9 mouse cellular contexts compared by ENCODE assay signal in genomic region chr8:24337635-24338034, GRCm38 (mm10).
A peak's percentile ranks its signal among the peaks of the same experiment; 100 is the strongest.
DNase-seq lines count a peak whose midpoint lies in the region; ATAC-seq and TF ChIP-seq lines count a peak whose summit lies in the region.
"Had no signal": no experiment of that assay in that cellular context is flagged by ENCODE, and none has a peak within 500 bp of the region (broad histone marks: within the 10 kb centered on the region; RNA-seq: fewer than 3 reads in every experiment).

No protein-coding gene starts in this region.

- WGBS in liver, postnatal 0 days (ENCODE audit: insufficient replicate concordance) = 47% methylated on average over 6 of the region's 6 CpGs
- WGBS in liver, embryonic 11.5 days = 60% methylated on average over 6 of the region's 6 CpGs
- 52% methylated on average over 6 of the region's 6 CpGs for WGBS in hindbrain, embryonic 16.5 days
- WGBS in midbrain, embryonic 11.5 days = 64% methylated on average over 6 of the region's 6 CpGs

- no peak overlapping the region for H3K4me2 ChIP-seq in liver, postnatal 0 days (ENCODE audit: low read depth, low read length)
- H3K4me2 ChIP-seq in liver, embryonic 11.5 days = no peak overlapping the region
- no peak overlapping the region for H3K4me2 ChIP-seq in hindbrain, embryonic 16.5 days (ENCODE audit: low read length)
- no peak overlapping the region for H3K4me2 ChIP-seq in midbrain, embryonic 11.5 days
- H3K4me2 ChIP-seq: embryonic facial prominence, embryonic 13.5 days had no signal

- no peak overlapping the region for H3K9ac ChIP-seq in liver, postnatal 0 days (replicated peaks)
- H3K9ac ChIP-seq in liver, embryonic 11.5 days (ENCODE audit: low read depth, low read length) = no peak overlapping the region
- H3K9ac ChIP-seq in hindbrain, embryonic 16.5 days (ENCODE audit: low read depth, low read length) = no peak overlapping the region
- H3K9ac ChIP-seq in midbrain, embryonic 11.5 days (ENCODE audit: low read length) = no peak overlapping the region
- H3K9ac ChIP-seq: embryonic facial prominence, embryonic 13.5 days had no signal

- no peak overlapping the region for H3K27ac ChIP-seq in liver, postnatal 0 days (ENCODE audit: low read depth)
- no peak overlapping the region for H3K27ac ChIP-seq in liver, embryonic 11.5 days (ENCODE audit: low read depth, low read length)
- no peak overlapping the region for H3K27ac ChIP-seq in hindbrain, embryonic 16.5 days (ENCODE audit: low read depth, low read length)
- no peak overlapping the region for H3K27ac ChIP-seq in midbrain, embryonic 11.5 days (ENCODE audit: low read depth, low read length)
- H3K27ac ChIP-seq: embryonic facial prominence, embryonic 13.5 days had no signal

- peak; percentile 72 to 78 for DNase-seq in cerebellum, postnatal 14 days
- DNase-seq in cerebellum, adult 9-11 months = no peak
- no peak for DNase-seq in liver, postnatal 0 days
- no peak for DNase-seq in liver, embryonic 11.5 days (ENCODE audit: low spot score)
- peak; percentile 89 for DNase-seq in midbrain, embryonic 11.5 days (ENCODE audit: low spot score, missing footprints)
- no peak for DNase-seq in thymus, postnatal 4 days

- H3K4me3 ChIP-seq in liver, postnatal 0 days (ENCODE audit: low read depth, low read length) = no peak overlapping the region
- H3K4me3 ChIP-seq in liver, embryonic 11.5 days (ENCODE audit: low read depth, low read length) = no peak overlapping the region
- no peak overlapping the region for H3K4me3 ChIP-seq in hindbrain, embryonic 16.5 days (ENCODE audit: low read length)
- no peak overlapping the region for H3K4me3 ChIP-seq in midbrain, embryonic 11.5 days (ENCODE audit: low read depth, low read length)
- H3K4me3 ChIP-seq: embryonic facial prominence, embryonic 13.5 days had no signal

- TF ChIP-seq EP300 in liver, postnatal 0 days (IDR thresholded peaks at IDR 0.05; ENCODE audit: low read depth) = no peak

- H3K27me3 ChIP-seq in liver, postnatal 0 days (ENCODE audit: insufficient read depth, low read length) = no peaks in the 10 kb centered on the region
- H3K27me3 ChIP-seq in liver, embryonic 11.5 days (replicated peaks; ENCODE audit: control insufficient read depth, insufficient read depth, low read length) = no peaks in the 10 kb centered on the region
- no peaks in the 10 kb centered on the region for H3K27me3 ChIP-seq in hindbrain, embryonic 16.5 days (replicated peaks; ENCODE audit: control insufficient read depth, insufficient read depth, low read length)
- H3K27me3 ChIP-seq in midbrain, embryonic 11.5 days (ENCODE audit: control insufficient read depth, insufficient read depth, low read length) = no peaks in the 10 kb centered on the region
- H3K27me3 ChIP-seq: embryonic facial prominence, embryonic 13.5 days had no signal

- no peaks in the 10 kb centered on the region for H3K4me1 ChIP-seq in liver, postnatal 0 days (ENCODE audit: insufficient read depth)
- no peaks in the 10 kb centered on the region for H3K4me1 ChIP-seq in liver, embryonic 11.5 days (replicated peaks; ENCODE audit: control insufficient read depth, insufficient read depth, low read length)
- 0 out of 2 replicates have a peak, but pooled peaks cover 2% of the 10 kb centered on the region for H3K4me1 ChIP-seq in hindbrain, embryonic 16.5 days (ENCODE audit: control insufficient read depth, insufficient read depth, low read depth, low read length)
- H3K4me1 ChIP-seq in midbrain, embryonic 11.5 days (ENCODE audit: control insufficient read depth, insufficient read depth, low read length) = no peaks in the 10 kb centered on the region

- H3K9me3 ChIP-seq in liver, postnatal 0 days (ENCODE audit: low read length) = no peaks in the 10 kb centered on the region
- no peaks in the 10 kb centered on the region for H3K9me3 ChIP-seq in liver, embryonic 11.5 days (ENCODE audit: control insufficient read depth, low read length)
- H3K9me3 ChIP-seq in hindbrain, embryonic 16.5 days (ENCODE audit: control insufficient read depth, low read length) = no peaks in the 10 kb centered on the region
- no peaks in the 10 kb centered on the region for H3K9me3 ChIP-seq in midbrain, embryonic 11.5 days (ENCODE audit: control insufficient read depth, low read length)
- H3K9me3 ChIP-seq: embryonic facial prominence, embryonic 13.5 days had no signal

- 0 out of 2 replicates have a peak, but pooled peaks have one; percentile 16 for TF ChIP-seq CTCF in liver, postnatal 0 days (IDR thresholded peaks at IDR 0.05; ENCODE audit: low read depth)

- no peaks in the 10 kb centered on the region for H3K36me3 ChIP-seq in liver, postnatal 0 days (replicated peaks; ENCODE audit: insufficient read depth, low read length)
- no peaks in the 10 kb centered on the region for H3K36me3 ChIP-seq in liver, embryonic 11.5 days (ENCODE audit: control insufficient read depth, insufficient read depth, low read length)
- H3K36me3 ChIP-seq in hindbrain, embryonic 16.5 days (ENCODE audit: control insufficient read depth, insufficient read depth, low read length) = no peaks in the 10 kb centered on the region
- H3K36me3 ChIP-seq in midbrain, embryonic 11.5 days (ENCODE audit: control insufficient read depth, insufficient read depth, low read length) = no peaks in the 10 kb centered on the region
- H3K36me3 ChIP-seq: embryonic facial prominence, embryonic 13.5 days had no signal

- ATAC-seq in liver, postnatal 0 days = no peak
- ATAC-seq in liver, embryonic 11.5 days (replicated peaks; ENCODE audit: low FRiP score) = no peak
- ATAC-seq in hindbrain, embryonic 16.5 days = peak; percentile 65; the same call in 1 of the 2 replicates
- no peak for ATAC-seq in midbrain, embryonic 11.5 days (ENCODE audit: low FRiP score)
- ATAC-seq in cerebellum, adult (ENCODE audit: insufficient number of reproducible peaks, low FRiP score, low TSS enrichment) = no peak

Comparison
In these comparisons a context has a peak if more than half of its experiments do, and no peak if none do; other contexts are left out.
1. DNase-seq: peak in cerebellum, postnatal 14 days (2 of 2) and midbrain, embryonic 11.5 days (single experiment); none in cerebellum, adult 9-11 months (single experiment), liver, postnatal 0 days (single experiment), liver, embryonic 11.5 days (single experiment) and thymus, postnatal 4 days (single experiment).